Mouse (Mus musculus) G1E (cell line): ENCODE measurements around the gene Nmnat3.

Source experiments
- CTCF ChIP-seq: IDR thresholded peaks from 2 replicates; pipeline ENCODE4 v1.5.1; 2012; ENCODE audit warnings: low read depth, low read length, inconsistent platforms, mixed read lengths
- GATA1 ChIP-seq: IDR thresholded peaks from 2 replicates; pipeline ENCODE4 v1.6.1; 2012; ENCODE audit warnings: borderline replicate concordance, low read length, inconsistent platforms, mixed read lengths
- TAL1 ChIP-seq: conservative IDR thresholded peaks from 2 replicates; pipeline ENCODE4 v1.6.1; 2012; ENCODE audit warnings: low read depth, low read length, inconsistent platforms, mixed read lengths

- TF ChIP-seq CTCF (no peak), GATA1 (no peak), TAL1 (no peak)
Measured at GRCm38 (mm10) chr9:98245226-98245625, 42.0 kb upstream of the Nmnat3 start.
